Mouse (Mus musculus): ENCODE results near the gene Gnaq.
A peak's percentile ranks its signal among the peaks of the same experiment; 100 is the strongest.

Gnaq gene

GRCm38 (mm10) chr19:16318128-16318811 lies 185.6 kb downstream of the Gnaq start:
- peak; percentile 94 for DNase-seq (ENCODE audit: low read depth)

GRCm38 (mm10) chr19:16319986-16320385 lies 187.4 kb downstream of the Gnaq start:
- DNase-seq (ENCODE audit: low read depth), result no peak

- DNase-seq (ENCODE audit: low read depth), result peak; percentile 77
Observed at GRCm38 (mm10) chr19:16322986-16323385, 190.4 kb downstream of the Gnaq start.

- DNase-seq (ENCODE audit: low read depth), result peak; percentile 69
Observed at GRCm38 (mm10) chr19:16324239-16324638, 191.6 kb downstream of the Gnaq start.

GRCm38 (mm10) chr19:16325911-16326310 lies 193.3 kb downstream of the Gnaq start:
- peak; percentile 64 for DNase-seq (ENCODE audit: low read depth)

GRCm38 (mm10) chr19:16327401-16328073 lies 194.9 kb downstream of the Gnaq start:
- DNase-seq (ENCODE audit: low read depth), result peak; percentile 67

GRCm38 (mm10) chr19:16328074-16328850 lies 195.6 kb downstream of the Gnaq start:
- peak; percentile 89 for DNase-seq (ENCODE audit: low read depth)

- DNase-seq (ENCODE audit: low read depth), result no peak
Observed at GRCm38 (mm10) chr19:16329056-16329455, 196.4 kb downstream of the Gnaq start.

- DNase-seq (ENCODE audit: low read depth), result no peak
Observed at GRCm38 (mm10) chr19:16329648-16330047, 197.0 kb downstream of the Gnaq start.

GRCm38 (mm10) chr19:16330161-16330560 lies 197.5 kb downstream of the Gnaq start:
- peak; percentile 58 for DNase-seq (ENCODE audit: low read depth)

GRCm38 (mm10) chr19:16331047-16331446 lies 198.4 kb downstream of the Gnaq start:
- no peak for DNase-seq (ENCODE audit: low read depth)

GRCm38 (mm10) chr19:16337866-16338530 lies 205.4 kb downstream of the Gnaq start:
- DNase-seq (ENCODE audit: low read depth), result no peak

- no peak for DNase-seq (ENCODE audit: low read depth)
Observed at GRCm38 (mm10) chr19:16339954-16340586, 207.4 kb downstream of the Gnaq start.

GRCm38 (mm10) chr19:16342702-16343101 lies 210.1 kb downstream of the Gnaq start:
- peak; percentile 31 for DNase-seq (ENCODE audit: low read depth)

- DNase-seq (ENCODE audit: low read depth), result no peak
Observed at GRCm38 (mm10) chr19:16345516-16345915, 212.9 kb downstream of the Gnaq start.

GRCm38 (mm10) chr19:16347037-16347436 lies 214.4 kb downstream of the Gnaq start:
- DNase-seq (ENCODE audit: low read depth), result no peak

- DNase-seq (ENCODE audit: low read depth), result peak; percentile 79
Observed at GRCm38 (mm10) chr19:16353701-16354136, 221.1 kb downstream of the Gnaq start.

GRCm38 (mm10) chr19:16358148-16358547 lies 225.5 kb downstream of the Gnaq start:
- DNase-seq (ENCODE audit: low read depth), result no peak

- peak; percentile 66 for DNase-seq (ENCODE audit: low read depth)
Observed at GRCm38 (mm10) chr19:16358905-16359304, 226.3 kb downstream of the Gnaq start.

GRCm38 (mm10) chr19:16366465-16367063 lies 233.9 kb downstream of the Gnaq start:
- DNase-seq (ENCODE audit: low read depth), result no peak

- peak; percentile 33 for DNase-seq (ENCODE audit: low read depth)
Observed at GRCm38 (mm10) chr19:16367218-16367617, 234.6 kb downstream of the Gnaq start.
